Mouse (Mus musculus) forebrain, embryonic 11.5 days (tissue): ENCODE data around the gene 1700025C18Rik. TPM values are rescaled to one million over a fixed set of nuclear protein-coding genes. Genes with fewer than 3 reads are reported as not detected.

Experiments
- ATAC-seq: fragments of 200-750 bp; cut with Nextera tagmentation; replicated peaks from 2 replicates; pipeline ENCODE4 v1.8.0; 2017; ENCODE audit warnings: moderate TSS enrichment; ENCODE audit not compliant: low FRiP score
- DNase-seq: peaks from one replicate; pipeline ENCODE4 v3.0.0-alpha.2; 2017; ENCODE audit warnings: low spot score
- H3K27ac ChIP-seq: fragments of 300-500 bp; sonication (generic); 2 replicates; pipeline ENCODE4 v1.5.1; 2014; ENCODE audit warnings: low read depth, low read length
- H3K27me3 ChIP-seq: fragments of 300-500 bp; sonication (generic); 2 replicates; pipeline ENCODE4 v1.6.1; 2014; ENCODE audit warnings: mild to moderate bottlenecking, low read length, mixed read lengths; ENCODE audit not compliant: control insufficient read depth, insufficient read depth
- H3K36me3 ChIP-seq: fragments of 300-500 bp; sonication (generic); 2 replicates; pipeline ENCODE4 v1.6.1; 2014; ENCODE audit warnings: mild to moderate bottlenecking, low read length, moderate library complexity, mixed read lengths; ENCODE audit not compliant: control insufficient read depth, insufficient read depth
- H3K4me1 ChIP-seq: fragments of 300-500 bp; sonication (generic); replicated peaks from 2 replicates; pipeline ENCODE4 v1.6.1; 2014; ENCODE audit warnings: low read length, mixed read lengths; ENCODE audit not compliant: control insufficient read depth, insufficient read depth
- H3K4me2 ChIP-seq: fragments of 300-500 bp; sonication (generic); 2 replicates; pipeline ENCODE4 v1.6.1; 2014; ENCODE audit warnings: low read depth, mild to moderate bottlenecking, low read length, moderate library complexity, mixed read lengths; ENCODE audit not compliant: severe bottlenecking
- H3K4me3 ChIP-seq: fragments of 300-500 bp; sonication (generic); 2 replicates; pipeline ENCODE4 v1.5.1; 2014; ENCODE audit warnings: low read depth, low read length
- H3K9ac ChIP-seq: fragments of 300-500 bp; sonication (generic); 2 replicates; pipeline ENCODE4 v1.6.1; 2014; ENCODE audit warnings: low read length
- H3K9me3 ChIP-seq: fragments of 300-500 bp; sonication (generic); 2 replicates; pipeline ENCODE4 v1.6.1; 2016; ENCODE audit warnings: low read length, mixed read lengths; ENCODE audit not compliant: control insufficient read depth
- WGBS: fragments of 180-500 bp; shearing (Covaris S2); extraction: QIAGEN DNeasy Blood & Tissue Kit; methylation state at CpG from one replicate; pipeline ENCODE4 v1.1.7; 2014; 5-methylcytosine and 5-hydroxymethylcytosine counted together
- polyA plus RNA-seq: library from polyadenylated mRNA; unstranded; fragments of >200 nt; fragmentation: Nextera tagmentation; extraction: Ambion mirVana; gene quantifications from 2 replicates; pipeline ENCODE4 v1.2.1, GENCODE M21; 2014

1700025C18Rik gene
- polyA plus RNA-seq, 1 experiment from 2014 or later: not detected

- ATAC-seq (no peak), DNase-seq (no peak)
- Histone ChIP-seq H3K4me3 (no peak overlapping the region), H3K9ac (no peak overlapping the region), H3K27me3 (peaks cover 35% of the 10 kb centered on the region), H3K4me2 (no peak overlapping the region), H3K9me3 (no peaks in the 10 kb centered on the region), H3K36me3 (no peaks in the 10 kb centered on the region), H3K4me1 (peaks cover 33% of the 10 kb centered on the region), H3K27ac (no peak overlapping the region)
- WGBS: 62% methylated on average over 11 of the region's 11 CpGs
Measured at GRCm38 (mm10) chr2:165074081-165074884, 16.3 kb downstream of the 1700025C18Rik start.

DNA sequence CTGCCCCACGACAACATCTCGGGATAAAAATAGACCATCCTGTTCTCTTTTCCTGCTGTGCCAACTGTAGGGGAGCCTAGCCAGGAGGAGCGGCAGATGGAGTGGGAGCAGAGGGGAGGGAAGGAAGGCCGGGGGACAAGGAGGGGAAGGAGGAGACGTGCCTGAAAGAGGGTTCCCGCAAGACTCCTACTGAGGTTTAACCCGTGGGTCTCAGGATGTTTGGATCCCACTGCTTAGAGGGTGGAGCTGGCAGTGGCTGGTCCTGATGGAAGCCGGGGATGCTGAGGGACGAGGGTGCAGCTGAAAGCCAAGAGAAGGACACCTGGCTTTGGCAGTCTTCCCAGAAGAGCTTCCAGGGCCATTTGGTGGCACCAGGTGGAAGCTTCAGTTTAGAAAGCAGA lies 17.2 kb downstream of the 1700025C18Rik start:
- Histone ChIP-seq H3K9ac (no peak overlapping the region), H3K4me3 (no peak overlapping the region), H3K27me3 (peaks cover 26% of the 10 kb centered on the region), H3K4me2 (no peak overlapping the region), H3K9me3 (no peaks in the 10 kb centered on the region), H3K4me1 (peaks cover 25% of the 10 kb centered on the region), H3K27ac (no peak overlapping the region), H3K36me3 (no peaks in the 10 kb centered on the region)
- no peak for ATAC-seq
- WGBS: 31% methylated on average over 9 of the region's 9 CpGs
- no peak for DNase-seq

GRCm38 (mm10) chr2:165070096-165070816 lies 20.3 kb downstream of the 1700025C18Rik start:
- Histone ChIP-seq H3K27me3 (peaks cover 10% of the 10 kb centered on the region), H3K27ac (no peak overlapping the region), H3K9ac (no peak overlapping the region), H3K4me1 (0 out of 2 replicates have a peak, but pooled peaks cover 3% of the 10 kb centered on the region), H3K36me3 (no peaks in the 10 kb centered on the region), H3K4me3 (no peak overlapping the region), H3K4me2 (peak overlapping the region; percentile 31; the same call in 1 of the 2 replicates), H3K9me3 (no peaks in the 10 kb centered on the region)
- peak; percentile 51; the same call in 1 of the 2 replicates for ATAC-seq
- DNase-seq: peak; percentile 85
- WGBS: 27% methylated on average over 23 of the region's 23 CpGs

GRCm38 (mm10) chr2:165068806-165069205 lies 21.7 kb downstream of the 1700025C18Rik start:
- ATAC-seq (no peak), DNase-seq (no peak)

GRCm38 (mm10) chr2:165064489-165064888 lies 26.1 kb downstream of the 1700025C18Rik start:
- ATAC-seq: no peak
- H3K36me3 ChIP-seq: no peaks in the 10 kb centered on the region

More at GRCm38 (mm10) chr2:165068806-165069205, 21.7 kb downstream of the 1700025C18Rik start:
- H3K4me3 ChIP-seq: no peak overlapping the region
- 0 out of 2 replicates have a peak, but pooled peaks cover 3% of the 10 kb centered on the region for H3K4me1 ChIP-seq
- H3K9me3 ChIP-seq: no peaks in the 10 kb centered on the region
- H3K4me2 ChIP-seq: no peak overlapping the region
- H3K36me3 ChIP-seq: no peaks in the 10 kb centered on the region
- WGBS: 91% methylated on average over 2 of the region's 2 CpGs
- H3K27ac ChIP-seq: no peak overlapping the region
- H3K9ac ChIP-seq: no peak overlapping the region
- peaks cover 2% of the 10 kb centered on the region for H3K27me3 ChIP-seq

GRCm38 (mm10) chr2:165061638-165062433 lies 28.7 kb downstream of the 1700025C18Rik start:
- no peak overlapping the region for H3K27ac ChIP-seq
- ATAC-seq (no peak), DNase-seq (no peak)
- WGBS: 85% methylated on average over 16 of the region's 16 CpGs
- no peaks in the 10 kb centered on the region for H3K27me3 ChIP-seq
- H3K4me1 ChIP-seq: no peaks in the 10 kb centered on the region
- H3K4me3 ChIP-seq: no peak overlapping the region
- H3K9ac ChIP-seq: no peak overlapping the region
- no peaks in the 10 kb centered on the region for H3K9me3 ChIP-seq
- no peaks in the 10 kb centered on the region for H3K36me3 ChIP-seq
- no peak overlapping the region for H3K4me2 ChIP-seq

More at GRCm38 (mm10) chr2:165064489-165064888, 26.1 kb downstream of the 1700025C18Rik start:
- H3K9ac ChIP-seq: no peak overlapping the region
- no peaks in the 10 kb centered on the region for H3K4me1 ChIP-seq
- no peaks in the 10 kb centered on the region for H3K27me3 ChIP-seq
- no peak overlapping the region for H3K4me2 ChIP-seq
- no peak for DNase-seq
- H3K9me3 ChIP-seq: no peaks in the 10 kb centered on the region
- H3K4me3 ChIP-seq: no peak overlapping the region
- 80% methylated on average over 7 of the region's 7 CpGs for WGBS
- H3K27ac ChIP-seq: no peak overlapping the region

DNA sequence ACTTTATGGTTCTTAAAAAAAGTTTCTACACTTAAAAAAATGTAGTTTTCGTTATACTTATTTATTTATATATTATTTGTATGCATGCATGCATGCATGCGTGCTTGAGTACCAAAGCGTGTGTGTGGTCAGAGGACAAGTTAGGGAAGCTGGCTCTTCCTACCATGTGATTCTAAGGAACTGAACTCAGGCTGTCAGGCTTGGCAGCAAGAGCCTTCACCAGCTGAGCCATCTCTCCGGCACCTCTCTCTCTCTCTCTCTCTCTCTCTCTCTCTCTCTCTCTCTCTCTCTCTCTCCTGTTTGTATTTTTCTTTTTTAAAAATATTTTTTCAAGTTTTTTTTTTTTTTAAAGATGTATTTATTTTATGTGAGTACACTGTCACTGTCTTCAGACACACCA lies 30.6 kb downstream of the 1700025C18Rik start:
- no peak for DNase-seq
- 95% methylated on average over 4 of the region's 4 CpGs for WGBS

GRCm38 (mm10) chr2:165056377-165057085 lies 34.0 kb downstream of the 1700025C18Rik start:
- Histone ChIP-seq H3K4me2 (no peak overlapping the region), H3K9me3 (no peaks in the 10 kb centered on the region), H3K27ac (no peak overlapping the region), H3K4me1 (peaks cover 7% of the 10 kb centered on the region), H3K27me3 (peaks cover 7% of the 10 kb centered on the region), H3K36me3 (no peaks in the 10 kb centered on the region), H3K9ac (no peak overlapping the region), H3K4me3 (no peak overlapping the region)
- DNase-seq: no peak
- 80% methylated on average over 14 of the region's 14 CpGs for WGBS
- no peak for ATAC-seq

More for the DNA sequence above, 30.6 kb downstream of the 1700025C18Rik start:
- ATAC-seq: no peak
- no peak overlapping the region for H3K27ac ChIP-seq
- H3K4me1 ChIP-seq: peaks cover 4% of the 10 kb centered on the region; the same call in 1 of the 2 replicates
- no peak overlapping the region for H3K9ac ChIP-seq
- no peaks in the 10 kb centered on the region for H3K36me3 ChIP-seq
- H3K9me3 ChIP-seq: no peaks in the 10 kb centered on the region
- H3K4me3 ChIP-seq: no peak overlapping the region
- H3K27me3 ChIP-seq: peaks cover 7% of the 10 kb centered on the region
- H3K4me2 ChIP-seq: no peak overlapping the region
